Mouse (Mus musculus) kidney, postnatal 25 days (tissue): ENCODE measurements at regions not wholly inside any gene's neighbourhood (a gene's known extent, or its start where the extent isn't known, plus 50 kb on each side); places are given as distances from the start of the nearest gene placed in this dataset.
A peak's percentile ranks its signal among the peaks of the same experiment; 100 is the strongest.

Experiments used
- DNase-seq, 2 experiments: peaks; one replicate each; pipeline ENCODE4 v3.0.0; 2021; ENCODE audit warnings: mixed read lengths in 2 of 2

- DNase-seq = peak in 1 of 2 experiments; percentile 23
Measured at GRCm38 (mm10) chrX:3847491-3847890, 94.8 kb upstream of the Btbd35f10 start.
